ENCODE assay signal across 8 mouse cellular contexts in the genomic region with DNA sequence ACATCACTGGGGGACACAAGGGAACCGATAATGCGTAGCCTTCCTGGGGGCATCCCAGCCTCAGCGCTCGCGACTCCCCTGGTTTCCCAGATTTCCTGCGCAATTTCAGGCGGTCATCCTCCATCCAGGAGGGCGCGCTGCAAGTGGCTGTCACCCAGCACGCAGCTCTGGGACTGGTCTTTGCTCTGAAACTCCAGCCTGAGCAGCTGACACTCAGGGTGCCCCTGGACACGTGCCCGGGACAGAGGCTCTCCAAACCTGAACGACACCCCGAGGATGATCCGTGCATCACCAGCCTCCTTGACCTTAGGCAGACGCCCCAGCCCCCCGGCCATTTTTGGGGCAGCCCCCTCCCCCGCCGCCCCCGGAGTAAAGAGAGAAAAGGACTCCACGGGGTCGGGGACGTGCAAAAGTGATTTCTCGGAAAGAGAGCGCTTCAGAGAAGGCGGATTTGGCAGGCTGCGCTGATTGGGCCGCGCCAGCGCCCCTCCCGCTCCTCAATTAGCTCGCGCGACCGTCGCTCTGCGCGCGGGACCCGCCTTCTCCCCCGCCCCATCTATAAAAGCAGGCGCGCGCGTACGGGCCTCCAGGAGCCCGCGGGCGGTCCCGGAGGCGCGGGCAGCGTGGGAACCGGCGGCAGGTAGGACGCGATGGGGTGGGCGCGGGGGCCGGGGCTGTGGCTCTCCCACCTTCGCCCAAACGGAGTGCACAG. TPM values are rescaled to one million over a fixed set of nuclear protein-coding genes. Genes with fewer than 3 reads are reported as not detected.
DNase-seq lines count a peak whose midpoint lies in the region; ATAC-seq and TF ChIP-seq lines count a peak whose summit lies in the region.

Gene Irf8, plus strand, starts transcription at position 589 of the 712 bp plus-strand sequence.

- WGBS in hindbrain, embryonic 12.5 days: under 1% methylated on average over 62 of the region's 62 CpGs
- under 1% methylated on average over 41 of the region's 62 CpGs for WGBS in lung, postnatal 0 days
- WGBS in thymus, adult 2 months: 2% methylated on average over 62 of the region's 62 CpGs

- POLR2A ChIA-PET in Patski (lab: Charles Lee): no interaction called here

- in situ Hi-C loops in Patski (cut with MboI; ENCODE audit: low pct_unique_long_range_greater_than_20kb): no loop called here

- TF ChIP-seq CTCF in Patski (IDR thresholded peaks at IDR 0.05): no peak
- peak; percentile 58 for TF ChIP-seq CTCF in lung, postnatal 0 days (IDR thresholded peaks at IDR 0.05)
- TF ChIP-seq CTCF in thymus, adult 2 months (IDR thresholded peaks at IDR 0.05; ENCODE audit: borderline replicate concordance, control insufficient read depth, extremely low read depth, insufficient read depth, low read length, poor library complexity): 0 out of 2 replicates have a peak, but pooled peaks have one; percentile 36

- TF ChIP-seq EP300 in lung, postnatal 0 days (IDR thresholded peaks at IDR 0.05): no peak

- H3K27me3 ChIP-seq in Patski: peaks cover 23% of the 10 kb centered on the region
- peaks cover 55% of the 10 kb centered on the region for H3K27me3 ChIP-seq in hindbrain, embryonic 12.5 days
- H3K27me3 ChIP-seq in lung, postnatal 0 days (replicated peaks; ENCODE audit: insufficient read depth, low read length): peaks cover 11% of the 10 kb centered on the region; the same call in 1 of the 2 replicates
- H3K27me3 ChIP-seq in thymus, adult 2 months (ENCODE audit: control insufficient read depth, insufficient read depth, low read length): no peaks in the 10 kb centered on the region

- H3K4me2 ChIP-seq in hindbrain, embryonic 12.5 days (replicated peaks): peak within 1 kb of the TSS; percentile 95
- peak within 1 kb of the TSS; percentile 69 for H3K4me2 ChIP-seq in lung, postnatal 0 days (replicated peaks; ENCODE audit: low read depth, low read length)

- peak; percentile 70 for ATAC-seq in Patski
- peak; percentile 87 for ATAC-seq in hindbrain, embryonic 12.5 days (ENCODE audit: low FRiP score)
- ATAC-seq in lung, postnatal 0 days: peak; percentile 96

- no peak for DNase-seq in Patski (ENCODE audit: low read depth, low spot score)
- DNase-seq in cerebellum, postnatal 25 days: peak; percentile 77 to 83
- DNase-seq in frontal cortex, postnatal 25 days (ENCODE audit: low spot score in 2 of 2): peak; percentile 64 to 65
- peak; percentile 82 to 88 for DNase-seq in layer of hippocampus, postnatal 14 days (ENCODE audit: low spot score in 2 of 2)
- peak; percentile 93 for DNase-seq in lung, postnatal 0 days (ENCODE audit: low spot score)
- DNase-seq in ovary, postnatal 10 days (ENCODE audit: low spot score): peak; percentile 68
- peak; percentile 91 for DNase-seq in thymus, adult 2 months

- no peaks in the 10 kb centered on the region for H3K9me3 ChIP-seq in hindbrain, embryonic 12.5 days (replicated peaks)
- H3K9me3 ChIP-seq in lung, postnatal 0 days (ENCODE audit: low read length): no peaks in the 10 kb centered on the region

- peak within 1 kb of the TSS; percentile 50 for H3K4me3 ChIP-seq in hindbrain, embryonic 12.5 days
- peak within 1 kb of the TSS; percentile 38 for H3K4me3 ChIP-seq in lung, postnatal 0 days (ENCODE audit: low read depth, low read length)
- H3K4me3 ChIP-seq in thymus, adult 2 months (ENCODE audit: control insufficient read depth, insufficient read depth, low read length): peak within 1 kb of the TSS; percentile 24

- H3K9ac ChIP-seq in hindbrain, embryonic 12.5 days: peak within 1 kb of the TSS; percentile 58
- 0 out of 2 replicates have a peak within 1 kb of the TSS, but pooled peaks have one; percentile 1 for H3K9ac ChIP-seq in lung, postnatal 0 days (replicated peaks; ENCODE audit: low read depth)

- H3K27ac ChIP-seq in hindbrain, embryonic 12.5 days: no peak within 1 kb of the TSS
- H3K27ac ChIP-seq in lung, postnatal 0 days (ENCODE audit: low read length): no peak within 1 kb of the TSS
- peak within 1 kb of the TSS; percentile 10; the same call in 1 of the 2 replicates for H3K27ac ChIP-seq in thymus, adult 2 months (ENCODE audit: control insufficient read depth, insufficient read depth, low read length)

- peak; percentile 77 for TF ChIP-seq POLR2A in thymus, adult 2 months (IDR thresholded peaks at IDR 0.05; ENCODE audit: control insufficient read depth, extremely low read depth, insufficient read depth, low read length, poor library complexity)

- CTCF ChIA-PET in Patski (lab: Charles Lee): interaction anchor here (1.0 to 1.4 kb wide), 4 partner anchors 10 to 60 kb away, joined by 3 read pairs; no protein-coding TSS in a partner anchor

- peaks cover 11% of the 10 kb centered on the region for H3K4me1 ChIP-seq in hindbrain, embryonic 12.5 days
- H3K4me1 ChIP-seq in lung, postnatal 0 days (ENCODE audit: insufficient read depth, low read depth, low read length): peaks cover 8% of the 10 kb centered on the region; the same call in 1 of the 2 replicates
- H3K4me1 ChIP-seq in thymus, adult 2 months (replicated peaks; ENCODE audit: control insufficient read depth, insufficient read depth, low read length): peaks cover 14% of the 10 kb centered on the region

- no peaks in the 10 kb centered on the region for H3K36me3 ChIP-seq in hindbrain, embryonic 12.5 days
- no peaks in the 10 kb centered on the region for H3K36me3 ChIP-seq in lung, postnatal 0 days (ENCODE audit: insufficient read depth, low read length)
- no peaks in the 10 kb centered on the region for H3K36me3 ChIP-seq in thymus, adult 2 months (ENCODE audit: control insufficient read depth, insufficient read depth, low read length)

RNA-seq across cellular contexts. Expression of gene Irf8, which starts in this region (rescaled TPM):
- 0.44 TPM for polyA plus RNA-seq in Patski (2021)
- polyA plus RNA-seq in hindbrain, embryonic 12.5 days (2016; fragmentation: Nextera tagmentation; extraction: Ambion mirVana): 3.7 and 4.6 TPM in 2 replicates
- total RNA-seq in layer of hippocampus, postnatal 14 days (2021): 1 to 10 TPM; 3.3 to 5.1 TPM
- 36.0 and 36.4 TPM in 2 replicates for polyA plus RNA-seq in lung, postnatal 0 days (2015; fragmentation: Nextera tagmentation; extraction: Ambion mirVana)
- 105 and 109 TPM in 2 replicates for polyA plus RNA-seq in thymus, adult 2 months (2012; rRNA removed)

Comparison
In these comparisons a context has a peak if more than half of its experiments do, and no peak if none do; other contexts are left out.
1. Peak in ATAC-seq in Patski; RNA of the gene not detected or under 1 TPM.